Mouse (Mus musculus) inflammation-experienced regulatory T-cells (primary cell): ENCODE results near the gene Defa33. TPM values are rescaled to one million over a fixed set of nuclear protein-coding genes. Genes with fewer than 3 reads are reported as not detected.

Experiments used
- polyA plus RNA-seq, 2 experiments: library from polyadenylated mRNA; unstranded; fragments of 100-300 nt; shearing (Covaris generic); gene quantifications; one replicate each; pipeline ENCODE4 v1.2.1; 2017

Gene Defa33
- polyA plus RNA-seq, result not detected

GRCm38 (mm10) chr8:21391511-21391910 lies at the start of gene Defa33:
TSS of gene Defa33 (plus strand) at chr8:21391811.

GRCm38 (mm10) chr8:21378215-21378614 lies 13.4 kb upstream of the Defa33 start, which contains the start of gene Defa2:
TSS of gene Defa2 (plus strand) at chr8:21378515.

GRCm38 (mm10) chr8:21427111-21427510 lies 35.5 kb downstream of the Defa33 start, which contains the start of gene Defa36:
TSS of gene Defa36 (plus strand) at chr8:21427411.

Other genes starting within 250 kb of the Defa33 start
- not detected for gene Defa22, start 229.5 kb upstream of the Defa33 start, polyA plus RNA-seq
- not detected for gene Defa31, start 200.2 kb upstream of the Defa33 start, polyA plus RNA-seq
- gene Gm15293, start 190.2 kb upstream of the Defa33 start, polyA plus RNA-seq, result not detected
- gene Gm15292, start 142.1 kb upstream of the Defa33 start, polyA plus RNA-seq, result not detected
- not detected for gene Defa27, start 76.3 kb upstream of the Defa33 start, polyA plus RNA-seq
- not detected for gene Defa29, start 64.8 kb upstream of the Defa33 start, polyA plus RNA-seq
- gene Defa2, start 13.3 kb upstream of the Defa33 start, polyA plus RNA-seq, result not detected
- gene Defa36, start 35.6 kb downstream of the Defa33 start, polyA plus RNA-seq, result not detected
- not detected for gene Gm7849, start 64.7 kb downstream of the Defa33 start, polyA plus RNA-seq
- gene Defa20, start 117.4 kb downstream of the Defa33 start, polyA plus RNA-seq, result not detected
- gene Defa32, start 137.2 kb downstream of the Defa33 start, polyA plus RNA-seq, result not detected
- gene Defa37, start 173.6 kb downstream of the Defa33 start, polyA plus RNA-seq, result not detected
- gene Defa28, start 191.2 kb downstream of the Defa33 start, polyA plus RNA-seq, result not detected
- not detected for gene Gm7861, start 202.7 kb downstream of the Defa33 start, polyA plus RNA-seq
- not detected for gene Defa26, start 226.4 kb downstream of the Defa33 start, polyA plus RNA-seq